Mouse (Mus musculus): ENCODE data around the gene Tns3.

The Tns3 gene

DNA sequence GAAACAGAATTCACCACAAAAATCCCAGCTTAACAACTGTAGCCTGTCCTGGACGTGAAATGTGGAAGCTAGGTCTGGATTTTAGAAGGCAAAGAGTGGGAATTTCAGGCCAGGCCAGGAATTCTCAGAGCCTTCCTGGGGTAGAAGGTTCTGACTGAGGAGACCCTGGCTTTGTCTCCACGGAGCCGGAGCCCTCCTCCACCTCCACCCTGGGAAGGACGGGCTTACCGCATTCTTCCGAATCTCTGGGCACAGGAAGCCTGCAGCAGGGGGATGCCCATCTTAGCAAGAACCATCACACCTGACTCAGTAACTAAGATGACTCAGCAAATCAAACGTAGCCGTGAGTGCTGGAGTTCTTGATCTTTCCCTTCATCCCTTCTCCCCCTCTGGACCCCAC lies 231.4 kb downstream of the Tns3 start:
- no peak for DNase-seq

DNA sequence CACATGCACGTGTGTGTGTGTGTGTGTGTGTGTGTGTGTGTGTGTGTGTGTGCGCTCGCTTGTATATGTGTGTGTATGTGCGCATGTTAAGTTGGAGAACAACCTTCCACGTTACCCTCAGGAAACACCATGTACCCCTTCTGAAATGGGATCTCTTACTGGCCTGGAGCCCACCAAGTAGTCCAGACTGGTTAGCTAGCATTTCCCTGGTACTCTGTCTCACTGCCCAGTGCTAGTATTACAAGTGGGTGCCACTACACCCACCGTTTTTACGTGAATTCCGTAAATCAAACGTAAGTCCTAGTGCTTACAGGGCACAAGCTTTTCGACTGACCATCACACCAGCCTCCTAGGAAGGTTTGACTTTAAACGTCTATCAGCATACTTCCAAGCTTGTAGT lies 236.7 kb downstream of the Tns3 start:
- no peak for DNase-seq

DNA sequence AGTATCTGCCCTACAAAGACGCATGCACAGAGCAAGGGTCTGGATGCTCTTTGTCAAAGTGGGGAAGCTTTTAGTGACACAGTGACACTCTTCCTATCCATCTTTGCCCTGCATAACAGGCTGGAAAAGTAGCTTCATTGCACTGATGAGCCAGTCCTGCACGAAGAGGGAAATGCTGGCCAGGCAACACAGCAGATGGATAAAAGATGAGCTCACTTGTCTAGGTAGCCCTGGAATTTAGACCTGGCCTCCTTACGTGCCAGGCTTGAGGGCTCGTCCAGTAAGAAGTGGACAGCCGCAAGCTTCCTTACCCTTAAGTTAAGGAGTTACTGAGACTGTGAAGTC lies 239.1 kb downstream of the Tns3 start:
- DNase-seq, result no peak

DNA sequence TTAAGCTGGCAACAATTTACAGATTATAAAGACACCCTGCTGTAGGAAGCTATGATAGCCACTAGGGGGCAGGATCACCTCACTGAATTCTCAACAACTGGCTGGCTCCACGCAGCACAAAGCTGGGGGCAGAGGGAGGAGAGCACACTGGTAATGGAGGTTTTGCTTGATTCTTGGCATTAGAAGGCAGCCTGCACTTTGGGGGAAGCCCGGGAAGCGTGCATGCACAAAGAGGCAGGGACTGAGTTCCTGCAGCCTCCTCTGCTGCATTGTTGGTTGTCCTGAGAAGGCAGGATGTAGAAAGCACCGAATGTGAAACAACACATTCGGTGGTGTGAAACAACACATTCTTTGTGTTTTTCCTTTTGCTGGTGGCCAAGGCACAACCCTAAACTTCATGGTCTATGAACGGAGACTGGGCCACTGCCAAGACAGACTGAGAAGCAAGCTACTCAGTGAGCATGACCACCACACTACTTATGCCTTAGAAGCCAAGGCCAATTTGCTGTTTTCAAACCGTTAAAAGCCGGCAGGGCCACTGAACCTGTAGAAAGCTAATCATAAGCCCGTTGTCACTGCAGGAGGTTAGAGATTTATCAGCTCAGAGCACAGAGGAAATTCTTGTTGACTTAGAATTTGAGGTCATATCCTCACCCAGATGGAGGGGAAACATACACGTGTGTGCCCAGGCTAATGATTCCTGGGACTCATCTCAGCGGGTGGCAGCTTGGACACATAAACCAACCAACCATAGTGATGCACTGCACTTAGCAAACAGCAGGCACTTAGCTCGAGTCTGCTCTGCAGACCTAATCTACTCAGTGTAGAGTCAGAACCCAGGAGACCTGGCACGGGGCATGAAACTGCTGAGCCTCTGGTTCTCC lies 239.8 kb downstream of the Tns3 start:
- peak; percentile 79 for DNase-seq

DNA sequence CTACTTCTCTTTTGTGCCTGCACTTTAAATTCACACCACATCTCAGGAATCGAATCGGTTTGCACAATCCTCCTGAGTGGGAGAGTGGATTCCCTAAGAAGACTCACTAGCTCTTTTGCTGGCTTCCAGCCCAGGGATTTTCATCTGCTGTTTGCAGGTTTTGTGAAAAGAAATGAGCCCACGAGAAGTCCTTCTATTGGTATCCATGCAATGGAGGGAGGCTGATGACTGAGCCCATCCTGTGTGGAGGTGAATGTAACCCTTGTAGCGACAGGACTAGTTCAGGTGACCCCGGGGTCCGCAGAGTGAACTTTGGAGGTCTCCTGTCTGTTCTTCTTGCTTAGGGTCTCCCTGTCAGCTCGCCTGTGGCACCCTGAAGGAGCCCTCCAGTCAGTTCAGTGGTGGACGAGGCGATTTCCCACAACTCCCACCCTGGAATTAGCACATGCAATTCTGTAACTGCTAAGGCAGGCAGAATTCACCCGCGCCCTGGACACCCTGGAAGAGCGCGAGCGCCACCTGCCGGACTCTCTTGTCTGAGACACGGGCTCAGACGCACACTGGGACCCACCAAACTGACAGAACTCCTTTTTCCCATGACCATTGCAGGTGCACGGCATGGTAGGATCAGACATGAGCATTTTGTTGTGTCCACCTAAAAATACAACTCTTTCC lies 259.0 kb downstream of the Tns3 start:
- DNase-seq, result peak; percentile 76

DNA sequence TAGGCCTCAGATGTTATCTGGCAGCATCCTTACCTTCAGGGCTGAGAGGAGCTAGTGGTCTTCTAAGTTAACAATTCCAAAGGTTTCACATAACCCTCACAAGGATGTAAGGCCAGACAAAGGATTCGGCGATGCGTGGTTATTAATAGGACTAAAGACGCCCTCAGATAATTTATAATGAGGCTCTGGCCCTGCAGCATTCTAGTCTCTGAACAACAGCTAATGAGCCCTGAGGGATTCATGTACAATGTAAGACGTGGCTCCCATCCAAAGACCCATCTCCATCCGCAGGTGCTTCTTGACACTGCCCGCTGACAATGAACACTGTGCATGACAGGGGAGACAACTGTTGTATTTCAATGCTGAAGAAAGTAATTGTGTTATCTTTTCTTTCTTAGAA lies 263.0 kb downstream of the Tns3 start:
- DNase-seq, result no peak

DNA sequence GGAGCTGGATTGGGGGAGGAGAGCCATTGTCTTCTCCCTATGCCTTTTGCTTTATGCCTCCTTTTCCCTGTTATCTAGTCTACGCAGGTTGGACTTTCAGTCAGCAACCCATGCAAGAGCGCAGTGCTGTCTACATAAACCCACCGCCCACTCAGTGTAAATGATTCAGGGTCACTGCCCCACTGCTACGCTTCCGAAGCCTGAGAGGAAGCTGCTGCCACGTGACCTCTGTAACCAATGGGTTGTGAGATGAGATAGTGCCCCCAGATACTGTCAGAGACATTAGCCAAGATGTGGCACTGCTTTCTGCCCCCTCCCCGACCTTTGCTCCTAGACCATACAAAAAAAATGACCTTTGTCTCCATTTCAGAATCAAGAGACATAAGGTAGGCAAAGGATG lies 268.0 kb downstream of the Tns3 start:
- DNase-seq, result no peak

DNA sequence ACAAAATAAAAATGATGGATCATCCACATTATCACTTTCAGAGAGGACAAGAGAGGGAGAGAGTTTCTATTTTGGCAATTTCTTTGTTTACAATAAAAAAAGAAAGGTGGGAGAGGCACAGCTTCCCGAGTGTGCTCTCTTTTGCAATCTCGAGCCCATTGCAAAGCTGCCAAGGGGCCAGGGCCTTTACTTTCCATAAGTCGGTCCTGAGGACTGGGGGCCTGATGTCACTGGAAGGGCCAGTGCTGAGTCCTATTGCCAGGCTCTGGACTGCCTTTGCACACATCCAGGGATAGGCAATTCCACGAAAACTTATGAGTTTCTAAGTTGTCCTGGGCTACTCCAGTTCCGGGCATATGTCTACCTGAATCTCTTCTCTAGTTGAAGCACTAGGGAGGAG lies 272.8 kb downstream of the Tns3 start:
- no peak for DNase-seq

DNA sequence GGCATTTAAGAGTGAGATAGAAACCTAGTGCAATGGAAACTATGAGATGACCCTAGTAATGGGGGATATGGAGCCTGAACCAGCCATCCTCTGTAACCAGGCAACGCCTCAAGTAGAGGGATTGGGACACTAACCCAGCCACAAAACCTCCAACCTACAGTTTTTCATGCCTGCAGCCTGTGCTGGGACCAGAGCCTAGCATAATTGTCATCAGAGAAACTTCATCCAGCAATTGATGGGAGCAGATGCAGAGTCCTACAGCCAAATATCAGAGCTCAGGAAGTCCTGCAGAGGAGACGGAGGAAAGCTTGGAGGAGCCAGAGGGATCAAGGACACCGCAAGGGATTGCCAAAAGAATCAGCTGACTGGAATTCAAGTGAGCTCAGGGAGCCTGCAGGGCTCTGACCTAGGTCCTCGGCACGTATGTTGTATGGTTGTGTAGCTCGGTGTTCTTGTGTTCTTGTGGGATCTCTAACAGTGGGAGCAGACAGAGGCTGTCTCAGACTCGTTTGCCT lies 278.4 kb downstream of the Tns3 start:
- no peak for DNase-seq
